Mouse (Mus musculus): Measurements from ENCODE around the gene Acox2. TPM values are rescaled to one million over a fixed set of nuclear protein-coding genes. Genes with fewer than 3 reads are reported as not detected.
A peak's percentile ranks its signal among the peaks of the same experiment; 100 is the strongest.

The Acox2 gene
- polyA plus RNA-seq, 1 experiment: 1.3 TPM

DNA sequence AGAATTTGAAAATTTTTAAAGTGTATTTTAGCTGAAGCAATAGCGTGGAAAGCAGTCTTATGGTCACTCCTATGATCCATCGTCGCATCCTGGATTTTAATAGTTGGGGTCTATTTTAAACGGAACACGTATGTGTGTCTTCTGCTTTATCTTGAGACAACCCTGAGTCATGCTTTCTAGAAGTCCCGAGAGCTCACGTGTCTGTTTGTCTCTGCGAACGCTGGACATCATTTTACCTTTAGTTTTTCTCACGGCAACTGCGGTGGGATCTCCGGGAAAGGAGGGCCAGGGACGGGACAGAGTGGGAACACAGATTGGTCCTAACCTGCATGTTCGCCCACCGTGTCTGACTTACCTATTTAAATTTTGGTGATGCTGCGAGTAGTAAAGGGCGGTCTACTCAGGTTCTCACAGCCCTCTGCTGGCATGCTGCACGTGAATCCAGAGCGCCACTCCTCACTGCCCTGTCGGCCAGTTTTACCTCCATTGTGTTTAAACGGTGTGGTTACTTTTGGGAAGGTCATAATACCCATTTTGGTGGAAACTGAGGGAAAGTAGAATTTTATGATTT, 43.9 kb downstream of the Acox2 start:
- Histone ChIP-seq H3K27ac (ENCODE audit: insufficient read depth, low read length) (no peak overlapping the region), H3K4me1 (ENCODE audit: control insufficient read depth, insufficient read depth, low read length) (peaks cover 3% of the 10 kb centered on the region), H3K4me3 (ENCODE audit: insufficient read depth, low read length) (peak overlapping the region; percentile 55)
- TF ChIP-seq POLR2A (IDR thresholded peaks at IDR 0.05; ENCODE audit: low read depth, low read length) (no peak), CTCF (IDR thresholded peaks at IDR 0.05; ENCODE audit: borderline replicate concordance, insufficient read depth, low read length) (no peak)

DNA sequence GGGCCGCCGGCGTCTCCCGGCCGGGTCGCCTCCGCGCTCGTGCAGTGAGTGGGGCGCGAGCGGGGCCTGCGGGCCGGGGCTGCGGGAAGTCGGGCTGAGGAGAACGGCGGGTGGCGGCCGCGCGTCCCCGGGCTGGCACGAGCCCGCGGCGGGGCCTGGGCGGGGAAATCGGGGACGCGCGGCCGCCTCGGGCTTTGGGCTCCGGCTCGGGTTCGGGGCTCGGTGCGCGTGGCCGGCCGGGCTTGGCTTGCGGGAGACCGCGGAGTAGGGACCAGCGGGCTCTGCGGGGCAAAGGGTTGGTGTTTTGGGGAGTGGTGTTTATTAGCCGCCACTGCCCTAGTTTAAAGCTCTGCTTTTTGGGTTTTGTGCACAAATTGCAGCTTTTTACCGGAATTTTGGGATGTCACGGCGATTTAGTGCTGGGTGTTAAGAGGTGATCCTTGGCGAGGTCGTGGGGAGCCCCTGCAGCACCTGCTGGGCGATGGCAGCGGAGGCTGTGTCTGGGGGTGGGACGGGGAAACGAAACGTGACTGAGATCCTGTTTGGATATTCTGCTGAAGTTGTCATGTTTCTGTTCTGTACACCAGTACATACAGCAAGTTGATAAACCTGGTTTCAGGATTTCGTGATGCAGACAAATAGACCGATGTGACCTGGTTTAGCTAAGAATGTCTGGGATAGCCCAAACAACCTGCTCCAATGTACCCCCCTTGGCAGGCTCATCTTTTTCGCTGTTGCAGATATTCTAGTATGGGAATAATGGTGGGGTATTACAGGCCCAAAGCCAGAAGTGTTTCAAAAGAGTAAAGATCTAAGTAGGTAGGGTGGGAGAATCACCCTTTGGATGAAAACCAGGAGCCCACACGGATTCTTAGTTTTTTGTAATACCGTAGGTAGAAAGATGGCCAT, 44.6 kb downstream of the Acox2 start:
- Histone ChIP-seq H3K27ac (ENCODE audit: insufficient read depth, low read length) (0 out of 2 replicates have a peak overlapping the region, but pooled peaks have one; percentile 28), H3K4me1 (ENCODE audit: control insufficient read depth, insufficient read depth, low read length) (peaks cover 3% of the 10 kb centered on the region), H3K4me3 (ENCODE audit: insufficient read depth, low read length) (peak overlapping the region; percentile 55)
- TF ChIP-seq POLR2A (IDR thresholded peaks at IDR 0.05; ENCODE audit: low read depth, low read length) (no peak), CTCF (IDR thresholded peaks at IDR 0.05; ENCODE audit: borderline replicate concordance, insufficient read depth, low read length) (no peak)

DNA sequence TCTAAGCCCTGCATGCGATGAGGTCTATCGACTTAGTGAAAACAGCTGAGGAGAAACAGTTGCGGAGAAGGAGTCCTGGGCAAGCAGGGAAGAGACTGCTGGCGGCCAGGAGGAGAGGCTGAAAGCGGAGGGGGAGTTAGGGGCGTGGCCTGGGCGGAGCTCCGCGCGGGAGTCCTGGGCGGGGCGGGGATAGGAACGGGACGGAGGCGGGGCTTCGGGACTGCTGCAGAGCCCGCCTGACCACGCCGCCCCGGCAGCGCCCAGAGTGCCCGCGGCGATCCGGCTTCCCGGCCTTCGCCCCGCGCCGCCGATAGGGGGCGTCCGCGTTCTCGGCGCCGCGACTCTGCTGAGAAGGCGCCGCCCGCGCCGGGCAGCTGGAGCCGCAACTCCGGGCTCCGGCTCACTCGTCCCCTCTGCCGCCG, 45.3 kb downstream of the Acox2 start, which contains the start of gene Kctd6:
TSS of gene Kctd6 (plus strand) at position 338 of the 422 bp plus-strand sequence.
- Histone ChIP-seq H3K27ac (ENCODE audit: insufficient read depth, low read length) (0 out of 2 replicates have a peak within 1 kb of the TSS, but pooled peaks have one; percentile 28), H3K4me3 (ENCODE audit: insufficient read depth, low read length) (peak within 1 kb of the TSS; percentile 55), H3K4me1 (ENCODE audit: control insufficient read depth, insufficient read depth, low read length) (peaks cover 3% of the 10 kb centered on the region)
- no peak for TF ChIP-seq CTCF (IDR thresholded peaks at IDR 0.05; ENCODE audit: borderline replicate concordance, insufficient read depth, low read length)
- TF ChIP-seq POLR2A (IDR thresholded peaks at IDR 0.05; ENCODE audit: low read depth, low read length): peak; percentile 66

DNA sequence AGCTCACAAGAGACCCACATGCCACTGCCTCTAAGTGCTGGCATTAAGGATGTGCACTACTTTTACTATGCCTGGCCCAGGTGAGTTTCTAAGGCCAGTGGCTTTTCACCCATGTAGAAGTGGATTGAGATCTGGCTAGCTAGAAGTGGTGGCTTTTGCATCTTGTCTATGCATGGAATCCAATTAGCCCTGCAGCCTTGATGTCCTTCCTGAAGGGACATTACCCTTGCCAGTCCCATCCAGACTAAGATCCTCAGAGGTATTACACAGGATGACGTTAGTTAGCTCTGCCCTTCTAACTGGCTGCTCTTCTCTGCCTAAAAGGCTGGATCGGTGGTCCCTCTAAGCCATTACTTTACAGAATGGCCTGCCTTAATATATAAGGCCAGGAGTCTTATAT, 46.2 kb downstream of the Acox2 start:
- peaks cover 3% of the 10 kb centered on the region for H3K4me1 ChIP-seq (ENCODE audit: control insufficient read depth, insufficient read depth, low read length)
- no peak overlapping the region for H3K27ac ChIP-seq (ENCODE audit: insufficient read depth, low read length)
- TF ChIP-seq POLR2A (IDR thresholded peaks at IDR 0.05; ENCODE audit: low read depth, low read length) (no peak), CTCF (IDR thresholded peaks at IDR 0.05; ENCODE audit: borderline replicate concordance, insufficient read depth, low read length) (no peak)
- H3K4me3 ChIP-seq (ENCODE audit: insufficient read depth, low read length): no peak overlapping the region

DNA sequence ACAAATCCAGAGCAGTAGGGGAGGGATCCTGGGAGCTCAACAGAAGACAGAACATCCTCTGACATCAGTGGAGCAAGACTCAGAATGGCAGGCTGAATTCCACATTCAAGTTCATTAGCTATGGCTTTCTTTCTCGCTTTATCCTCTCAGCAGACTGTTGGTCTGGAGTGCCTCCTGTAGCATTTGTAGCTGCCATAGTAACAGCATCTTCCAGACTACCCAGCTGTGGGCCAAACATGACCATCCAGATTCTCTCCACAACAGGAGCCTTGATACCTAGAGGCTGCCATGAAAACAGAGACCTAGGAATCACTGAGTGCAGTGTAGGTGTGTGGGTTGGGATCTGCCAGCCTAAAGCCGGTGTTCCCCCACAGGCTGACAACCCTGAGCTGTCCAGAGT, 49.3 kb downstream of the Acox2 start:
- H3K4me3 ChIP-seq (ENCODE audit: insufficient read depth, low read length): no peak overlapping the region
- TF ChIP-seq POLR2A (IDR thresholded peaks at IDR 0.05; ENCODE audit: low read depth, low read length): no peak
- TF ChIP-seq CTCF (IDR thresholded peaks at IDR 0.05; ENCODE audit: borderline replicate concordance, insufficient read depth, low read length): no peak
- H3K4me1 ChIP-seq (ENCODE audit: control insufficient read depth, insufficient read depth, low read length): no peaks in the 10 kb centered on the region
- H3K27ac ChIP-seq (ENCODE audit: insufficient read depth, low read length): no peak overlapping the region

DNA sequence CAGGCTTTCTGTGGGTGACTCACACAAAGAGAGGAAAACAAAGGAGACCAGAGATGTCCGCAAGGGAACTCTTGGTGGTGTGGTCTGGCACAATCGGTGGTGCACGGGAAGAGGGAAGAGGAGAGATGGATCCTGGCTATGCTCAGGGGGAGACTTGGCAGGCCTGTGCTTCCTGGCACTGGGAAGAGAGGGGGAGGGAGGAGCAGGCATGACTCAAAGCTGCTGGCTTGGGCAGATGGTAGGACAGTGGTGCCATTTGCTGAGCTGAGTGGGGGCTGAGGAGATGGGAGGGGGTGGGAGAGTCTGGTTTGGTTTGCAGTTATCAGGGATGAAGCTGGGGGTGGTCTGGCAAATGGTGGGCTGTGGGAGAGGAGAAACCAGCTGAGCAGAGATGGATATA, 50.3 kb downstream of the Acox2 start:
- TF ChIP-seq POLR2A (IDR thresholded peaks at IDR 0.05; ENCODE audit: low read depth, low read length) (no peak), CTCF (IDR thresholded peaks at IDR 0.05; ENCODE audit: borderline replicate concordance, insufficient read depth, low read length) (no peak)
- no peaks in the 10 kb centered on the region for H3K4me1 ChIP-seq (ENCODE audit: control insufficient read depth, insufficient read depth, low read length)
- H3K27ac ChIP-seq (ENCODE audit: insufficient read depth, low read length): no peak overlapping the region
- H3K4me3 ChIP-seq (ENCODE audit: insufficient read depth, low read length): no peak overlapping the region

DNA sequence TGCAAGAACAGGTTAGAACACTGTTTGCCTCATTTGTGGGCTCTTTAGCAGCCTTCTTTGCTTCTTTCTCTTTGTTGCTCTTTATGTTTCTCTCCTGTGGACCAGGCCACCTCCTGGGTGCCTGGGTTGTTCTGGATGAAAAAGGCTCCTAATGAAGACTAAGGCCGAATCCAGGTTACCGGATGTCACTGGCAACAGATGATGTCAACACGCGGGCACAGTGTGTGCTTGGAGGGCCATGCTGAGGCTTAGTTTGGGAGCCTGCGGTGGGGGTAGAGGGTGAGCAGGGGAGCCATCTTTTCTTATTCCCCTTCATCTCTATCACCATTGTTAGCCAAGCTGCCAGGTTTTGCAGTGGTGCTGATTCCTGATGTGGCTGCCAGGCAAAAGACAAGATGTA, 51.6 kb downstream of the Acox2 start:
- Histone ChIP-seq H3K4me1 (ENCODE audit: control insufficient read depth, insufficient read depth, low read length) (no peaks in the 10 kb centered on the region), H3K27ac (ENCODE audit: insufficient read depth, low read length) (no peak overlapping the region), H3K4me3 (ENCODE audit: insufficient read depth, low read length) (no peak overlapping the region)
- no peak for TF ChIP-seq CTCF (IDR thresholded peaks at IDR 0.05; ENCODE audit: borderline replicate concordance, insufficient read depth, low read length)
- TF ChIP-seq POLR2A (IDR thresholded peaks at IDR 0.05; ENCODE audit: low read depth, low read length): no peak

DNA sequence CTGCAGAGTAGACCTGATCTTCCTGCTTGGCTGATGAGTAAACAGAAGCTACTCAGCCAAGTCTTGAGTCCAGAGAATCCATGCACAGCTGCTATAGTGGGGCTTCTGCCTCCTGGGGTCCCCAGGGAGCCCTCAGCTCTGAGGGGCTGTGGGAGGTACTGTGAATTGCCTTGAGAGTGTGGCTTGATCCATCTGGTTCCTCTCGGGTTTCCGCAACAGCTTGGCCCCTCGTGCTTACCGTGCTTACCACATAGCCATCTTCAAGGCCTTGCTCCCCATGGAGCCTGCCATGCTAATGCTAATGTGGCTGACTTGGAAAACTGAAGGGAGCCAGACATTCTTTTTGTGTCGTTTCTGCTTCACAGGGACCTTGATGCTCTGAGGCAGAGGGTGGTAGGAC, 52.0 kb downstream of the Acox2 start:
- H3K4me1 ChIP-seq (ENCODE audit: control insufficient read depth, insufficient read depth, low read length): no peaks in the 10 kb centered on the region
- TF ChIP-seq CTCF (IDR thresholded peaks at IDR 0.05; ENCODE audit: borderline replicate concordance, insufficient read depth, low read length) (no peak), POLR2A (IDR thresholded peaks at IDR 0.05; ENCODE audit: low read depth, low read length) (no peak)
- H3K4me3 ChIP-seq (ENCODE audit: insufficient read depth, low read length): no peak overlapping the region
- no peak overlapping the region for H3K27ac ChIP-seq (ENCODE audit: insufficient read depth, low read length)

DNA sequence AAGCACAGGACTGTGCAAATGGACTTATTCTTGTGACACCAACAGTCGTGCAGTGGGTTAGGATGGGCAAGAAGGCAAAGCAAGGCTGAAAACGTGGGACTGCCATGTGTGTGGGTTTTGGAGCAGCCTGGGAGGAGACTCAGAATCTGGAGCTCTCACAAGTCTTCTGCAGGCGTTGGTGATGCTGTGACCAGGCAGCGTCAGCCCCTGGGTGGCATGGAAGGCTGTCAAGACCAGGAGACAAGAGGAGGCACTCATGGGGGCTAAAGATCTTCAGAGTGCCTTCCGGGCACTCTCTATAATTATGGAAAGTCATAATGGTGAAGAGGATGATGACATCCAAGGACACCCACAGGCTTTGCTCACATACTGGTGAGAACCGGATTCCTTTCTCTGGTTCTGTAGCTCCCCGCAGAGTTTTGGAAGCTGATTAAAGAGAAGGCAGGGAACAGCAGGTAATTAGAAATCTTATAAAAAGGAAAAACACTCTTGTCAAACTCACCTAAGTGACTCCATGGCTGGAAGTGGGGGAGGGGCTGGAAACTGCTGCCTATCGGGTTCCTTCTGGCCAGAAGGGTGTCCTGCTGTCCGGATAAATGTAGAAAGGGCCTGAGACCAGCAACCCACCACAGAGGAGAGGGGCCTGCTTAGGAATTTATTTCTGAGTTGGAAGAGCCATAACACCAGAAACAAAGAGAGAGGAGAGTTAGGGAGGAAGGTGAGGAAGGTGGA, 52.8 kb downstream of the Acox2 start:
- Histone ChIP-seq H3K27ac (ENCODE audit: insufficient read depth, low read length) (no peak overlapping the region), H3K4me1 (ENCODE audit: control insufficient read depth, insufficient read depth, low read length) (no peaks in the 10 kb centered on the region), H3K4me3 (ENCODE audit: insufficient read depth, low read length) (no peak overlapping the region)
- TF ChIP-seq CTCF (IDR thresholded peaks at IDR 0.05; ENCODE audit: borderline replicate concordance, insufficient read depth, low read length): no peak
- no peak for TF ChIP-seq POLR2A (IDR thresholded peaks at IDR 0.05; ENCODE audit: low read depth, low read length)

All from embryonic fibroblast, embryonic 13.5 days (primary cell).